In the genomic region with DNA sequence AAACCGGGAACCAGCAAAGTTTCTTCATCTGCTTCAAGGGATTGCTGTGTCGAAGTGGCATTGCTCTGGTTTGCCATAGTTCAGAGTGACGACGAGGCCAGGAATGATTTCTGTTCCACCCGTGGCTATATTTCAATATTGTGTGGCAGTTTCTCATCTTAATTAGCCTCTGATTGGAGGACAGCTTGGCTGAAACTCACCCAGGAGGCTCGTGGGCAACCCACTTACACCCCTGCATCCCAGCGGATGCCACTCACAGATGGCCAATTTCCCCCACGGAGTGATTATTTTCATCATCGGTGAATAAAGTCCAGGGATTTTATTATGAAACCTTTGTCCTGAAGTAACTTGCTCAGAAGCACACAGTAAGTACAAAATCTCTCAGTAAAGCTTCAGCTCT, we compare ENCODE assay signal across 20 mouse cellular contexts. TPM values are rescaled to one million over a fixed set of nuclear protein-coding genes. Genes with fewer than 3 reads are reported as not detected.
DNase-seq lines count a peak whose midpoint lies in the region; ATAC-seq and TF ChIP-seq lines count a peak whose summit lies in the region.
"Had no signal": no experiment of that assay in that cellular context is flagged by ENCODE, and none has a peak within 500 bp of the region (broad histone marks: within the 10 kb centered on the region; RNA-seq: fewer than 3 reads in every experiment).

No protein-coding gene starts in this region.

- intact Hi-C loops in heart, adult 2 months (cut with DNase I): no loop called here

- H3K4me2 ChIP-seq in kidney, postnatal 0 days (ENCODE audit: low read length): peak overlapping the region; percentile 48; the same call in 1 of the 2 replicates
- H3K4me2 ChIP-seq in kidney, embryonic 14.5 days (replicated peaks; ENCODE audit: low read depth, low read length): no peak overlapping the region
- H3K4me2 ChIP-seq: forebrain, embryonic 12.5 days; limb, embryonic 12.5 days; liver, embryonic 13.5 days; midbrain, embryonic 15.5 days had no signal

- 70% methylated on average over 9 of the region's 9 CpGs for WGBS in kidney, postnatal 0 days
- WGBS in kidney, embryonic 14.5 days: 75% methylated on average over 9 of the region's 9 CpGs
- 92% methylated on average over 9 of the region's 9 CpGs for WGBS in thymus, adult 2 months
- WGBS in heart, adult 2 months: 82% methylated on average over 9 of the region's 9 CpGs

- no peak overlapping the region for H3K9ac ChIP-seq in kidney, postnatal 0 days (ENCODE audit: low read depth, low read length)
- no peak overlapping the region for H3K9ac ChIP-seq in kidney, embryonic 14.5 days (ENCODE audit: low read depth, low read length)
- H3K9ac ChIP-seq in heart, adult 2 months (ENCODE audit: low read depth, low read length): no peak overlapping the region
- H3K9ac ChIP-seq: forebrain, embryonic 12.5 days; limb, embryonic 12.5 days; liver, embryonic 13.5 days; midbrain, embryonic 15.5 days had no signal

- H3K9me3 ChIP-seq in kidney, postnatal 0 days (replicated peaks; ENCODE audit: low read length): no peaks in the 10 kb centered on the region
- H3K9me3 ChIP-seq in kidney, embryonic 14.5 days (ENCODE audit: control insufficient read depth, low read length): no peaks in the 10 kb centered on the region
- H3K9me3 ChIP-seq: forebrain, embryonic 12.5 days; limb, embryonic 12.5 days; liver, embryonic 13.5 days; megakaryocyte, embryonic 14.5 days; midbrain, embryonic 15.5 days had no signal

- no peak for DNase-seq in kidney, postnatal 0 days (ENCODE audit: low spot score)
- peak; percentile 6 for DNase-seq in cerebellum, adult 8-10 months
- peak; percentile 10 to 17 for DNase-seq in cerebellum, postnatal 14 days
- DNase-seq in layer of hippocampus, adult 9-11 months: peak; percentile 64
- DNase-seq in thymus, adult 2 months: no peak
- no peak for DNase-seq in heart, adult 2 months
- DNase-seq: adrenal gland, postnatal 36 days; heart, postnatal 4 days; kidney, adult 18-20 months; liver, embryonic 13.5 days; retina, postnatal 1 day; thymus, postnatal 36 days had no signal

- TF ChIP-seq CTCF in kidney, postnatal 0 days (IDR thresholded peaks at IDR 0.05; ENCODE audit: low read depth): no peak
- no peak for TF ChIP-seq CTCF in thymus, adult 2 months (IDR thresholded peaks at IDR 0.05; ENCODE audit: borderline replicate concordance, control insufficient read depth, extremely low read depth, insufficient read depth, low read length, poor library complexity)
- TF ChIP-seq CTCF in heart, adult 2 months (IDR thresholded peaks at IDR 0.05): no peak

- no peaks in the 10 kb centered on the region for H3K27me3 ChIP-seq in kidney, postnatal 0 days (ENCODE audit: insufficient read depth, low read length)
- no peaks in the 10 kb centered on the region for H3K27me3 ChIP-seq in kidney, embryonic 14.5 days (ENCODE audit: control insufficient read depth, insufficient read depth, low read length)
- no peaks in the 10 kb centered on the region for H3K27me3 ChIP-seq in thymus, adult 2 months (ENCODE audit: control insufficient read depth, insufficient read depth, low read length)
- H3K27me3 ChIP-seq in heart, adult 2 months (ENCODE audit: control insufficient read depth, insufficient read depth, low read length): no peaks in the 10 kb centered on the region
- H3K27me3 ChIP-seq: forebrain, embryonic 12.5 days; limb, embryonic 12.5 days; liver, embryonic 13.5 days; megakaryocyte, embryonic 14.5 days; midbrain, embryonic 15.5 days; Patski had no signal

- no peak overlapping the region for H3K4me3 ChIP-seq in kidney, postnatal 0 days (replicated peaks; ENCODE audit: low read depth, low read length)
- no peak overlapping the region for H3K4me3 ChIP-seq in kidney, embryonic 14.5 days (ENCODE audit: low read length)
- H3K4me3 ChIP-seq in thymus, adult 2 months (ENCODE audit: control insufficient read depth, insufficient read depth, low read length): no peak overlapping the region
- no peak overlapping the region for H3K4me3 ChIP-seq in heart, adult 2 months
- H3K4me3 ChIP-seq: forebrain, embryonic 12.5 days; limb, embryonic 12.5 days; liver, embryonic 13.5 days; megakaryocyte, embryonic 14.5 days; midbrain, embryonic 15.5 days had no signal

- no peaks in the 10 kb centered on the region for H3K36me3 ChIP-seq in kidney, postnatal 0 days (ENCODE audit: insufficient read depth, low read length)
- no peaks in the 10 kb centered on the region for H3K36me3 ChIP-seq in kidney, embryonic 14.5 days (ENCODE audit: control insufficient read depth, insufficient read depth, low read length)
- no peaks in the 10 kb centered on the region for H3K36me3 ChIP-seq in thymus, adult 2 months (ENCODE audit: control insufficient read depth, insufficient read depth, low read length)
- no peaks in the 10 kb centered on the region for H3K36me3 ChIP-seq in heart, adult 2 months (ENCODE audit: control insufficient read depth, insufficient read depth, low read length)
- H3K36me3 ChIP-seq: forebrain, embryonic 12.5 days; limb, embryonic 12.5 days; liver, embryonic 13.5 days; midbrain, embryonic 15.5 days had no signal

- no peak overlapping the region for H3K27ac ChIP-seq in kidney, postnatal 0 days
- H3K27ac ChIP-seq in kidney, embryonic 14.5 days (ENCODE audit: low read depth, low read length): no peak overlapping the region
- no peak overlapping the region for H3K27ac ChIP-seq in thymus, adult 2 months (ENCODE audit: control insufficient read depth, insufficient read depth, low read length)
- H3K27ac ChIP-seq in heart, adult 2 months: no peak overlapping the region
- H3K27ac ChIP-seq: forebrain, embryonic 12.5 days; limb, embryonic 12.5 days; liver, embryonic 13.5 days; midbrain, embryonic 15.5 days; stomach, postnatal 0 days had no signal

- TF ChIP-seq POLR2A in thymus, adult 2 months (IDR thresholded peaks at IDR 0.05; ENCODE audit: control insufficient read depth, extremely low read depth, insufficient read depth, low read length, poor library complexity): no peak
- TF ChIP-seq POLR2A in heart, adult 2 months (IDR thresholded peaks at IDR 0.05; ENCODE audit: insufficient read depth, low read depth, low read length): no peak

- H3K79me2 ChIP-seq in heart, adult 2 months (replicated peaks; ENCODE audit: control insufficient read depth, insufficient read depth, low read length): no peaks in the 10 kb centered on the region

- no peak for TF ChIP-seq EP300 in heart, adult 2 months (IDR thresholded peaks at IDR 0.05; ENCODE audit: insufficient read depth, low read depth, low read length)

- no peaks in the 10 kb centered on the region for H3K4me1 ChIP-seq in kidney, postnatal 0 days (replicated peaks; ENCODE audit: insufficient read depth, low read length)
- no peaks in the 10 kb centered on the region for H3K4me1 ChIP-seq in kidney, embryonic 14.5 days (ENCODE audit: control insufficient read depth, insufficient read depth, low read length)
- H3K4me1 ChIP-seq in thymus, adult 2 months (replicated peaks; ENCODE audit: control insufficient read depth, insufficient read depth, low read length): no peaks in the 10 kb centered on the region
- H3K4me1 ChIP-seq in heart, adult 2 months (ENCODE audit: control insufficient read depth, insufficient read depth, low read length): no peaks in the 10 kb centered on the region
- H3K4me1 ChIP-seq: forebrain, embryonic 12.5 days; limb, embryonic 12.5 days; liver, embryonic 13.5 days; megakaryocyte, embryonic 14.5 days; midbrain, embryonic 15.5 days had no signal

- ATAC-seq in kidney, postnatal 0 days (replicated peaks; ENCODE audit: low FRiP score, low read depth): no peak
- no peak for ATAC-seq in kidney, embryonic 14.5 days (ENCODE audit: low FRiP score, low TSS enrichment)
- ATAC-seq: activated CD4-positive, CD25-positive, alpha-beta regulatory T cell, adult 4 months; midbrain, embryonic 15.5 days; Patski had no signal

RNA-seq across cellular contexts. Expression of gene Bank1, which starts 43.6 kb away (rescaled TPM):
- polyA plus RNA-seq in kidney, postnatal 0 days (2015; fragmentation: Nextera tagmentation; extraction: Ambion mirVana): 0.52 and 0.75 TPM in 2 replicates
- polyA plus RNA-seq in kidney, embryonic 14.5 days (2014; fragmentation: Nextera tagmentation; extraction: Ambion mirVana): 0.53 and 0.93 TPM in 2 replicates
- polyA plus RNA-seq in thymus, adult 2 months (2012; rRNA removed): 1.2 and 1.4 TPM in 2 replicates
- total RNA-seq in heart, adult 2 months (2021): 1 to 10 TPM in 1 of 2 experiments, under 1 TPM in 1; 0.81 to 1.9 TPM
- polyA plus RNA-seq in heart, adult 2 months (2012; rRNA removed): 0.86 and 1.00 TPM in 2 replicates

Comparison
In these comparisons a context has a peak if more than half of its experiments do, and no peak if none do; other contexts are left out.
1. DNase-seq: peak in cerebellum, adult 8-10 months (single experiment), cerebellum, postnatal 14 days (2 of 2) and layer of hippocampus, adult 9-11 months (single experiment); none in kidney, postnatal 0 days (single experiment), thymus, adult 2 months (single experiment) and heart, adult 2 months (0 of 2).